ENCODE assay signal across 28 mouse cellular contexts in the genomic region with DNA sequence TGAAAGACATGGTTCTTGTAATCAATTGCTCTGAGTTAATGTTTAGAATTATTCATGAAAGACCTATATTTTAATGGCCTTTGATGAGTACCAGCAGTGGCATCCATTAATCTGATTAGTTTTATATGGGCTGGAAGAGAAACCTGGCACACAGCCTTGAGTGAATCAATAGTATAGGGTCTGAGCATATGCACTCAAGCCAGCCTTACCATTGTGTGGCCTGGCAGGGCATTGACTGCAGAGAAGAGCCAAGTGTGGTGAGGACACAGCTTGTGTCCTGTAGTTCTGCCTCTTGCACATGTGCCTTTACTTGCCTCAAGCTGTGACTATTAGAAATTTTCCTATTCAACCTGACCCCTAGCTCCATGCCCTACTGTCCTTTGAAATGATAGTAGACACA.
"Had no signal": no experiment of that assay in that cellular context is flagged by ENCODE, and none has a peak within 500 bp of the region (broad histone marks: within the 10 kb centered on the region; RNA-seq: fewer than 3 reads in every experiment).

No protein-coding gene starts in this region.

- H3K4me2 ChIP-seq: embryonic facial prominence, embryonic 12.5 days; embryonic facial prominence, embryonic 13.5 days; embryonic facial prominence, embryonic 15.5 days; forebrain, embryonic 12.5 days; forebrain, embryonic 13.5 days; forebrain, embryonic 15.5 days had no signal

- H3K27me3 ChIP-seq: embryonic facial prominence, embryonic 12.5 days; embryonic facial prominence, embryonic 13.5 days; embryonic facial prominence, embryonic 15.5 days; forebrain, embryonic 12.5 days; forebrain, embryonic 13.5 days; forebrain, embryonic 15.5 days had no signal

- ATAC-seq: forebrain, embryonic 13.5 days; forebrain, embryonic 14.5 days; forebrain, embryonic 15.5 days; forebrain, embryonic 16.5 days; forebrain, postnatal 0 days had no signal

- H3K4me1 ChIP-seq: embryonic facial prominence, embryonic 10.5 days; embryonic facial prominence, embryonic 12.5 days; embryonic facial prominence, embryonic 15.5 days; forebrain, embryonic 10.5 days; forebrain, embryonic 12.5 days; forebrain, embryonic 13.5 days; forebrain, embryonic 15.5 days had no signal

- H3K4me3 ChIP-seq: embryonic facial prominence, embryonic 10.5 days; embryonic facial prominence, embryonic 12.5 days; embryonic facial prominence, embryonic 13.5 days; embryonic facial prominence, embryonic 15.5 days; erythroblast, embryonic 14.5 days; forebrain, embryonic 10.5 days; forebrain, embryonic 12.5 days; forebrain, embryonic 13.5 days; forebrain, embryonic 15.5 days; gastrocnemius, adult 2 months; heart, adult 2 months had no signal

- H3K9me3 ChIP-seq: embryonic facial prominence, embryonic 10.5 days; embryonic facial prominence, embryonic 12.5 days; embryonic facial prominence, embryonic 13.5 days; embryonic facial prominence, embryonic 15.5 days; forebrain, embryonic 10.5 days; forebrain, embryonic 12.5 days; forebrain, embryonic 13.5 days; forebrain, embryonic 15.5 days had no signal

- H3K9ac ChIP-seq: embryonic facial prominence, embryonic 12.5 days; embryonic facial prominence, embryonic 13.5 days; embryonic facial prominence, embryonic 15.5 days; forebrain, embryonic 12.5 days; forebrain, embryonic 13.5 days; forebrain, embryonic 15.5 days; forebrain, postnatal 0 days had no signal

- DNase-seq: cerebellum, adult 2 months; cerebellum, adult 8-10 months; cerebellum, adult 9-10 months; cerebellum, adult 9-11 months; cerebellum, postnatal 14 days; cerebellum, postnatal 25 days; cerebellum, postnatal 36 days; embryo, embryonic 11 days; forebrain, postnatal 0 days; gastrocnemius, adult 2 months; gastrocnemius, postnatal 10 days; gastrocnemius, postnatal 14 days; gastrocnemius, postnatal 25 days; gastrocnemius, postnatal 36 days; heart, adult 11 months; heart, adult 18-20 months; heart, adult 2 months had no signal

- H3K27ac ChIP-seq: embryonic facial prominence, embryonic 10.5 days; embryonic facial prominence, embryonic 12.5 days; embryonic facial prominence, embryonic 13.5 days; embryonic facial prominence, embryonic 15.5 days; forebrain, embryonic 10.5 days; forebrain, embryonic 12.5 days; forebrain, embryonic 13.5 days; forebrain, embryonic 15.5 days; gastrocnemius, adult 2 months; heart, adult 2 months had no signal

- H3K36me3 ChIP-seq: embryonic facial prominence, embryonic 10.5 days; embryonic facial prominence, embryonic 12.5 days; embryonic facial prominence, embryonic 13.5 days; embryonic facial prominence, embryonic 15.5 days; forebrain, embryonic 10.5 days; forebrain, embryonic 12.5 days; forebrain, embryonic 15.5 days had no signal
